Mouse (Mus musculus): ENCODE data around the gene Cstf1. TPM values are rescaled to one million over a fixed set of nuclear protein-coding genes. Genes with fewer than 3 reads are reported as not detected.

Gene Cstf1
- total RNA-seq, 4 experiments from 2014 or later: 24.8 to 36.1 (median 29.7) TPM

DNA sequence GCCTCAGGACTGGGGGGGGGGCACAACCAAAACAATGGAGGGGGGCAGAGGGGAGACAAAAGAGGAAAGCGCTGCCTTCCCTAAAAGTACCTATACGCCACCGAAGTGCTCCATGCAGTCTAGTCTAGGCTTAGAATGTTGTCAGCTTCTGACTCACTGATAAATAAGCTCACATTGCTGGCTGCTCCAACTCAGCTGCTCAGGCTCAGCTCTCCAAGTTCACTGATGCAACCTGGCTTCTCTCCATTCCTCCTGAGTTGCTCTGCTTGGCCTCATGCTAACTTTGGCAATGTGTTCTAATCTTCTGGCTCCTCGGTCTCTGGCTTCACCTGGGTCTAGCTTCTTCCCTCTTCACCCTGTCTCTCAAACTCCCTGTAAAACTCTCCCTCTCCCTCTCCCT, 6.1 kb downstream of the Cstf1 start:
- DNase-seq (ENCODE audit: low spot score in 2 of 2): no peak

DNA sequence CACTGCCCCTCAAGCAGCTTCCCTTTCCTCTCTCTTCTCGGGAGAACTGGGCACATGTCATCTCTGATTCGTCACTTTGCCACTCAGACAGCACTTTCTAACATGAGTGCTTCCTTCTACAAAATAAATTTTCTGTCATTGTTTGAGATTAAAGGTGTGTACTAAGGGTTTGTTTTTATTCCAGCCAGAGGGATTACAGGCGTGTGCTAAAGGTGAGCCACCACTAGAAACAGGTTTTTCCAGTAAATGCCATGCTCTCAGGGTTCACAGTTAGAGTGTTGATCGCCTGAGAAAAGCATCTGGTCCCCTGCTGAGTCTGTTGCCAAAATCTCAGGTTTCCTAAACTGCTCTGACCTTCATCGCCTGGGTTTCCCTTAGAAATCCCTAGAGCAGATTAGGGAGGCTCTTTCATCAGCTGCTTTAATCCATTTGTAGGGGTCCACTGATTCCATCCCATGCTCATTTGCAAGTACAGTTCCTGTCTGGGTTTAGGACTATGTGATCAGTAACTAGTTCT, 6.6 kb downstream of the Cstf1 start:
- no peak for DNase-seq (ENCODE audit: low spot score in 2 of 2)

DNA sequence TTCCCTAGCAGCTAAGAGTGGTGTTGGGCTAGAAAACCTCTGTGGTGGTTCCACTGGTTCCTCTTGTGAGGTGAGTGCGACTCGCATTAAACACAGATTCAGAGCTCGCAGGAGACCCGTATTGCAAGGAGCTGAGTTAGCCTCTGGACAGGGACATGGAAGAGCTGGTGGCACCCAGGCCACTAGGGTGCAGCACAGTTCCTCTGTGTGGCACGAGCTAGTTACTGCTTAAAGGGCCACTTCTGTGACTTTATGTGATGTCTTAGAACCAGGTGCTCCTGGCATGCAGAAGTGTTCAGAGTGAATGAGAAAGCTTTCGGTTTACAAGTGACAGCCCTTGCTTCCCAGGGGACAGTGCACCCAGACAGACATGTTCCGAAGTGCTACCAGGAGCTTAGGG, 7.9 kb downstream of the Cstf1 start:
- no peak for DNase-seq (ENCODE audit: low spot score in 2 of 2)

DNA sequence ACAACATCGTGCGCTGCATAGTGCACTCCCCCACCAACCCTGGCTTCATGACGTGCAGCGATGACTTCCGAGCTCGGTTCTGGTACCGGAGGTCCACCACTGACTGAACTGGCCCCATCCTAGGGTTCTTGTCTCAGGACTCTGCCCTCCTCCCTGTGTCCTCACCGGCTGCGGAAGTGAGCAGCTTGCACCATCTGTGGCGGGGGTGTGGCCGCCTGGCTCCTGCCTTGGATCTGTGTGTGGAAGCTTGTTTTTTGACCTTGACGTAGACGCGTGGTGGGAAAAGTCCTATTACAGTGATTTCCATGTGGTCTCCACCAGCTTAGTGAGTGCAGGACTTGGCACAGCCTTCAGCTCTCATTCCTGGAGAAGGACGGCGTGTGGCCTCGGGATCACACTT, 10.0 kb downstream of the Cstf1 start:
- DNase-seq (ENCODE audit: low spot score in 2 of 2): no peak

DNA sequence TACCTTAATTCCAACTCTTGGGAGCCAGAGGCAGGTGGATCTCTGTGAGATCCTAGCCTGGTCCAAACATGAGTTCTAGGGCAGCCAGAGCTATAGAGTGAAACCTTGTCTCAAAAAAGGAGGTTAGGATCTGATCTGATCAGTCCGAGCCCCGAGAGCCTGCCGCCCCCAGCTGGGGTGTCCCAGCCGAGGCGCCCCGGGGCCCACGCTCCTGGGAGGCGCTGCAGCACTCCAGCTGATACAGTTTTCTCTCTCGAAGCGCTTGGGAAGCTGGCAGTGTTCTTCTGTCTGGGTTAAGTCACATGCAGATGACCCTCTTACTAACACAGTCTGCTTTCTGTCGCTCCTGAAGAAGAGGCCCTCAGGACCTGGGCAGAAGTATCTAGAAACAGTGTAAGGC, 10.9 kb downstream of the Cstf1 start:
- DNase-seq (ENCODE audit: low spot score in 2 of 2): no peak

DNA sequence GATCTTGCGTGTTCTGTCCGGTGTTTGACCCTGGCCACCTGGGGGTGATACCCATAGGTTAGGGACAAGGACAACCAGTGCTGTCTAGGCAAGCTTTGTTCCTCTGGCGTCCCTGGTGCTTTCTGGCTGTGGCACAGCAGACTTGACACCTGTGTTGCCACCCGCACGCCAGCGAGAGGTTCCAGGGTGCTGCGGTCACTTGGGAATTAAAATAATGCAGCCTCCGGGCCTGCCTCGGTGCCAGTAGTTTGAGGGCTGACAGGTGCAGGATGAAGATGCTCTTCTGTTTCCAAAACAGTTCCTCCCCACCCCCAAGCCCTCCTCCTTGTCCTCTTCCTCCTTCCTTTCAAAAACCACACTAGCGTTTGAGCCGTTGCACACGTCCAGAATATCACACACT, 11.4 kb downstream of the Cstf1 start:
- no peak for DNase-seq (ENCODE audit: low spot score in 2 of 2)

DNA sequence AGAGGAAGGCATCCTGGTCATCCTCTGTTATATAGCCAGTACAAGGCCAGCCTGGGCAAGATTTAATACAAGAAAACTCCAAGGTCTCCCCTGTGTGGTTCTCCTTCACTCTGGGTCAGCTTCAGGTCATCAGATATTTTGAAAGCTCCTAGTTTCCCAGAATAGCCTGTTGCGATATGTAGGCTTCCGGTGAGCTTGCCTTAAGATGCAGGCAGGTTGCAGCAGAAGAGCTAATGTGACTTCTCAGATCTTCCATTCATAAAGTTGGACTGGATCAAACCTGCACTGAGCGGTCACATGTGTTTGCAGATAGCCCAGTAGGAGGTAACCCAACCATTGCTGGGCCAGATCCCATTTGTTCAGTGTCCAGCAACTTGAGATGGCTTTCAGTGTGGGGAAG, 14.2 kb downstream of the Cstf1 start:
- DNase-seq (ENCODE audit: low spot score in 2 of 2): no peak

DNA sequence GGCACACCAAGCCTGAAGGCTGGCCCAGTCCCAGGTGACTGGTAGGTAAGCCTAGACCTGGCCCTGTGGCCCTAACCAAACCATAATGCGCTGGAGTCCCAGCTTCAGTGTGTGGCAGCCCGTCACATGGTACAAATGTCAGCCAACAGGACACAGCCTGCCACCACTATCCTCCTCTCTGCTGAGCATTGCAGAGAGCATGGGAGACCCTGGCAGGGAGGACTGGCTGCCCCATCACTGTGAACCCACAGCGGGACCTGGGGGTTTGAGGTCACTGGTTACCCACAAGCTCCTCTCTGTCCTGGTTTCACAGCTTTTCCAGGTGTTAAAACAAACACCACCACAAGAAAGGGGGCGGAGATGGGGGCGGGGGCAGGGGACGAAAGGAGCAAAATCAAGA, 19.9 kb downstream of the Cstf1 start:
- DNase-seq (ENCODE audit: low spot score in 2 of 2): no peak

DNA sequence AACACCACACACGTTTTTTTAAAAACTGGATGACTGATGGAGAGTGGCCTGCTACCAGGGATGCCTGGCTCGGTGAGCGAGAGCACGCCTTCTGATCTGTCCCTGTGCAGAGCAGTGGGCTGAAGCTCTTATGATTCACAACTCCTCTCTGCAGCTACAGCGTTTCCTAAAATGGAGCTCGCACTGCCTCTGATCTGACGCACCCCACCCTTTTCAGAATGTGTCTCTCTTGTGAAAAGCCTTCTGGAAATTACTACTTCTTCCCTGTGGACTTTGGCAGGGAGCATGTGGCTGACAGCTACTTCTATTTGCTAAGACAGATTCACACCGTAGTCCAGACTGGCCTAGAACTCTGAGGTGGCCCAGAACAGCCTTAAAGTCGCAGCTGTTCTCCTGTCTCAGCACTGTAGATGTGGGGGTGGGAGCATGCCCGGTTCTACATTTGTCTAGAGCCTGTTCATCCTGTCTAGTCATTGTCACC, 21.6 kb downstream of the Cstf1 start:
- DNase-seq (ENCODE audit: low spot score in 2 of 2): peak; percentile 26 to 79

DNA sequence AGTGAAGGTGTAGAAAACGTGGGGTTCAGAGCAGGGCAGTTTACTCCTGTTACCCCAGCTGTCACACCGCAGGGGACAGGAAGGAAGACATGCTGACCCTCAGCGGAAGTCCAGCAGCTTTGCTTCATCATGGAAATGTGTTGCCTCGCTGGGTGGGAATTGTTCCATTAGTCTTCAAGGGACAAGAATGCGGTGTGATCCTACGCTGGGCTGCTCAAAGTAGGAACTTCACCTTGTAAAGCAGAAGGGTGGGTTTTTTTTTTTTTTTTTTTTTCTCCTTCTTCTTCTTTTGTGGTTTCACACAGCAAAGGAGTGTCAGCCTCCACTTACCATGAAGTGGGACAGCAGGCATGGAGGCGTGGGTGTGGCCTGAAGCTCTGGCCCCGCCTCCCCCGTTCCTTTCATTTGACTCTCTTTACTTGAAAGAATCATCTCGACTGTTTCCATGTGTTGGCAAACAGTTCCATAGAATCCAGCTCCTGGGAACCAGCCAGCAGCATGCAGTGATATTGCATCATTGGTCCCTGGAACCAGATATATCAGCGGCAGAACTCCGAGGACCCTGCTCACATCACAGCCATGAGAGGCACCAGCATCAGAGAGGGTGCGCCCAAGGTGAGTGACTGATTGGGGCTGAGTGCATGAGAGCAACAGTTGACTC, 23.0 kb downstream of the Cstf1 start, which contains the start of gene Cass4:
Cass4 (plus strand) TSS at position 404 of the 661 bp plus-strand sequence.
- no peak for DNase-seq (ENCODE audit: low spot score in 2 of 2)

DNA sequence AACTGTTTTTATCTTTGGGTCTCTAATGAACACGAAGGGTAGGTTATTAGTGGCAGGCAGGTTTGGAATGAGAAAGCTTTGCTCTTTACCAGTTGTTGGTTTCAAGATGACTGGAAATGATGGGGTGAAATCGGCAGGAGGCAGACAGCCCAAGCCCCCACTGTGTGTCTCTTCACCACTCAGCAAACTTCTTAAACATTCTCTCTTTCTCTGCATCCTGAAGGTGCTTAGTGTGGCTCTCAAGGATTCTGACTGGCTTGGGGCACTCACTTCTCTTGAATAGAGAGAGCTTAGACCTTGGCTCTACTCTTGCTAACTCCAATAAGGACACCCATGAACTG, 23.5 kb downstream of the Cstf1 start:
- DNase-seq (ENCODE audit: low spot score in 2 of 2): no peak

DNA sequence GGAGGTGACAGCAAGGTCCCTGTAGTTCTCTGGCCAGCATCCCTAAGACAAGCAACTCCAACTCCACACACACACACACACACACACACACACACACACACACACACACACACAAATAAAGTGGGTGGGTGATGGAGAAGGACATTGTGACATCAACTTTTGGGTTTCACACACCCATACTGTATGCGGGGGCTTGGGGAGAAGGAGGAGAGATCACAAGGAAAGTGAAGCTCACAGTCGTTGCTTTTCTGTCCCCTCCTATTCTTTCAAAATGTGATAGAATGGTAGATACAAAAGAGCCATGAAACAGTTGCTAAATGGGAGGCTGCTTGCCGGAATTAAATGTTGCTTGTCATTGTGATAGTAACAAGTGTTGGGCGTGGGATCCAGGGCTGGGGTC, 24.2 kb downstream of the Cstf1 start:
- DNase-seq (ENCODE audit: low spot score in 2 of 2): no peak

DNA sequence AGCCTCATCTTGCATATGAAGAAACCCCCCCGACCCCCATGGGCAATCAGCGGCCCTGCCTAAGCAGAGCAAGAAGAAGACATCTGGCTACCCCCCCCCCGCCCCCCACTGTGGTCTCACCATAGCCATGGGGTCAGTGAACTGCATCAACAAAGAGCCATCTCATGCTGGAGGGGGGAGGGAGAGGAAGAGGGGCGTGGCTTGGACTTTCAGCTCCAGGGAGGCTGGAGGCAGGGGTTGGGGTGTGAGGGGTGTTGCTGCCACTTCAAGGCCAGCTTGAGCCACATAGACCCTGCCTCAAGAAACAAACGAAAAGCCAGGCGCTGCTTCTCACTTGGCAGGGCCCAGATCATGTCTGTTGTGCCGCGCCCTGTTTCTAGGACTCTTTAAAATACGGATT, 25.5 kb downstream of the Cstf1 start:
- no peak for DNase-seq (ENCODE audit: low spot score in 2 of 2)

DNA sequence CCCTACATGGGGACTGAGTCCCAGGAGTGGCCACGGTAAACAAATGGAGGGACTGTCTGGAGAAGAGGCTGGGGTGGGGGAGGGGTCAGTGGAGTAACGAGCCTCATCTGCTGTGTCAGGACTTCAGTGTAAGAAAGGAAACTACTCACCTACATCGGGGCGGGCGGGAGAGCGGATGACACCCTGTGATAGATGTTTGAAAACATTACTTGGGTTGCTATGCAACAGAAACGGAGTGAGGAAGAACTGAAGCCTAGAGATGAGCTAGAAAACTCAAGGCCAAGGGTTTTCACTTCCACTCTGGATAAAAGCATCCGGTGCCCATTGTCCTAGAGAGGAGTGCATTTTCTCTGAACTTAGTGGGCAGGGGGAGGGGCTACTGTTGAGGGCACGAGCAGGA, 29.4 kb downstream of the Cstf1 start:
- no peak for DNase-seq (ENCODE audit: low spot score in 2 of 2)

DNA sequence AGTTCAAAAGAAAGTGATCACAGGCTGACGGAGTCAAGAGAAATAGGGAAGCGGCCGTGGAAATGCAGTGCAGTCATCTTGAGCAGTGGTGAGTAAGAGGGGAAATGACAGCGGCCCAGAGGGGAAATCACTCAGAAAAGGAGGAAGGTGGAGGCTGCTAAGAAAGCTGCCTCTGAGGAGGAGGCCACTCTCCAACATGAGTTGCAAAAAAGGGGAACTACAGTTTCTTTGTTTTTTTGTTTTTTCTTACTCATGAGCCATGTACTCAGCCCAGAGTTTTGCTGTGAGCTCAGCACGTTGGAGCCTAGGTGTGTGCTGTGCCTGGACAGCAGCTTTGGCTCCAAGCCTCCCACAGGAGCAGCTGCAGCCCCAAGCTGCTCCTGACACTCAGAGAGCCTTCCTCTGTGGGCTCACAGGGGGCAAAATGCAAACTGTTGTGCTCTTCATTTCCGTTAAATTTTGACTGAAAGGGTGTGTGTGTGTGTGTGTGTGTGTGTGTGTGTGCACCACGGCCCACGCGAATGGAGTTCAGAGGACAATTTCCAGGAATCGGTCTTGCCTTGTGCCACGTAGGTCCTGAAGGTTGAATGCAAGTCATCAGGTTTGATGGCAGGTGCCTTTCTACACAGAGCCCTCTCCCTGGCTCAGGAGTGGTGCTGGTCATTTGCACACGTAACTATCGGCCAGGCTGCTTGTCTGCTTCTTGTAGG, 30.8 kb downstream of the Cstf1 start:
- DNase-seq (ENCODE audit: low spot score in 2 of 2): no peak

DNA sequence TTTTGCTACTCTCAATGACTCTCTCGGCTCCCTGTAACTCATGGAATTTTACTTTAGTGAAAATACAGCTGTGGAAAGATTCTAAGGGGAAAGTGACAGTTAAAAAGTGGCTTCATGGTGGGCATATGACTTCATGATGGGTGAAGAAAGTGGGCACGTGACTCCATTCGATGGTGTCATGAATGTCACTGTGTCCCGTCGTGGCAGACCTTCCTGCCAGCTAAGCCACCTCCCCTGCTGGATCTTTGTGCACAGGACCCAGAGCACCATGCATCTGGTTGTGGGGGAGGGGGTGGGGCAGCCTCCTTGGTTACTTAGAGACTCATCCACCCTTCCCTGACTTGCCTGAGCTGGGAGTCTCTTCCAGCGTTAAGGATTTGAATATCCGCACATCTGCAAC, 33.8 kb downstream of the Cstf1 start:
- no peak for DNase-seq (ENCODE audit: low spot score in 2 of 2)

DNA sequence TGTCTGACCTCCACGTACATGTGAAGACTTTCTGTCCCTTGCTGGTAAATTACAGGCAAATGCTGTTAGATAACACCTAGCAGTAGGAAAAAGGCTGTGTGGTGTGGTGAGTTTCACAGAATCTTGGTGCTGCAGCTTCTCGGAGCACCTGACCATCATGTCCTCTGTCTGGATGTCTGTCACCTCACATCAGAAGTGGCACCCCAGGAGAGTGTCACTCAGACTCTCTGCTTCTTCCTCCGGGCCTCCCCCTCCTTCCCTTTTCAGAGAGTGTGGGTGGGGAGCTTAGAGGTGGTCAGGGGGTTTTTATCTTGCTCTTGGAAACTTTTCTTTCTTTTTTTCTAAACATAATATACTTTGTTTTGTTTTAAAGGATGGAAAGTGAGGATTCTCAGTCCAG, 34.5 kb downstream of the Cstf1 start:
- no peak for DNase-seq (ENCODE audit: low spot score in 2 of 2)

DNA sequence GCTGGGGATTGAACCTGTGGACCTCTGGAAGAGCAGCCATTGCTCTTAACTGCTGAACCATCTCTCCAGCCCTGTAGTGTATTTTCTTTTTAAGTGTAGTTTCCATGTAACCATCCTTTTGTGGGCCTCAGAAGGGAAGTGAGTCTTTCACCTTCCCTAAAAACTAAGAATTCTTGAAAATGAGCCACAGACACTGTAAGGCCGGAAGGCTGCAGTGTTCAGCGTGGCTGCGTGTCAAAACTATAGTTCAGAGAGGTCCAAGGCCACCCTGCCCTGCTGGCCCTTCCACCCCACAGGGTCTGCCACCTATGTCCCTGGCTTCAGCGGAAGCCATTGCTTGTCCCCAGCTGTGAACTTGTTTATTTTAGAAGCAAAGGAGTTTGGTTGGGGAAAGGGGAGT, 35.7 kb downstream of the Cstf1 start:
- DNase-seq (ENCODE audit: low spot score in 2 of 2): no peak

DNA sequence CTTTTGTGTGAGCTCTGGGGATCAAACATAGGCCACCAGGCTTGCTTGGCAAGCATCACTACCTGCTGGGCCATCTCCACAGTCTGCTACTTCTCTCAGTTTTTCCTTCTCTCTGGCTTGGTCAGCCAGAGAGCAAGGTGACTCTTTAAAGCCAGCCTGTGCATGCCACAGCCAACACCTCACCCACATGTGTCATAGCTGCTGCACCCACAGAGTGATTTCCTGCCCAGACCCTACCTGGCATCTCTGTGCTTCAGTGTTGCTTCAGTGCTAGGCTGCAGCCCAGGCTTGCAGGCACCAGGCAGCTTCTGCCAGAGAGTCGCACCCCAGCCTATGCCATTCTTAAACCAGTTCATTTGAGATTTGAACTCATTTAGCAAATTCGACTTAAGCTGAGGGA, 37.0 kb downstream of the Cstf1 start:
- no peak for DNase-seq (ENCODE audit: low spot score in 2 of 2)

DNA sequence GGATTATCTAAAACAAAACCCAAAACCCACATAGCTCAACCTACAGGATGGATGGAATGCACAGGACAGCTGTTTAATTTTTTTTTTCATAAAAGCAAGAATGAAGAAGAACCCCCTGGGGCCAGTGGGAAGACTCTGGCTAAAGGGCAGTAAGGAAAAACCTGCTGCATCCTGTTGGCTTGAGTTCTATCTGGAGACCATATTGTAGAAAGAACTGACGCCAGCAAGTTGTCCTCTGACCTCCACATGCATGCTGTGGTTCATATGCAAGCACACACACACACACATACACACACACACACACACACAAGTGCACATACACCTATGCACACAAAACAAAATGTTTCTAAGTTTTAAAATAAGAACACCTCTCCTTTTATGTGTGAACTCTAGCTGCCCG, 40.2 kb downstream of the Cstf1 start:
- DNase-seq (ENCODE audit: low spot score in 2 of 2): no peak

DNA sequence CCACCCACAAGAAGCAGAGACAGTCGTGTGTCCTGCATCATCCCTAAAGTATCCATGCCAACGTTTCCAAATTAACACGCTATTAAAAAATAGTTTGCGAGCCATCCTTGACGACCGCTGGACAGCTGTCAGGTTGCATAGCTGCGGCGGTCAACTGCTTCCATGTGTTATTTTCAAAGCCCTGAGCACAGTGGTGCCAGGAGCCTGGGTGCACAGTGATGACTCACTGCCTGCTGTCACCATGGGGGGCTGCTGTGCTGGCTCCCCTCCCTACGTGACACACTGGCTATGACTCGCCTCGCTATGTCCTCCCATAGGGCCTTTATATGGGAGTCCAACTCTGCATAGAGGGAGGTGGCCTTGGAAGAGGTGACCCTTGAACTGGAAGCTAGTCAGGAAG, 40.6 kb downstream of the Cstf1 start:
- peak in 1 of 2 experiments; percentile 32 for DNase-seq (ENCODE audit: low spot score in 2 of 2)

DNA sequence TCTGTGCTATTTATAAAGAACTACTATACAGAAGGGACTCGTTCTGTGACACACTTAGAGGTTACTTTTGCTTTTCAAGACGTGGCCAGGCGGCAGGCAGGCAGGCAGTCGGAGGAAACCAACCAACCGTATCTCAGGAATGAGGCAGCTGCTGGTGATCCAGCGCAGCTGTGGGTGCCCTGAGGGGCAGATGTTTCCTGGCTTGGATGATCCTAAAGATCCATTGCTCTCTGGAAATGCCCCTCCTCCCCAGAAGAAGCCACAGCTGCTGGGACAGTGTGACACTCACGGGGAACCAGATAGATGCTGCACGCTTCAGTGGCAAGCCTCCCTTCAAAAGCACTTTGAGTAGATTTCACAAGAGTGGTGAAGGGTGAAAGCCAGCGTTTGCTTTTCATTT, 42.0 kb downstream of the Cstf1 start:
- no peak for DNase-seq (ENCODE audit: low spot score in 2 of 2)

DNA sequence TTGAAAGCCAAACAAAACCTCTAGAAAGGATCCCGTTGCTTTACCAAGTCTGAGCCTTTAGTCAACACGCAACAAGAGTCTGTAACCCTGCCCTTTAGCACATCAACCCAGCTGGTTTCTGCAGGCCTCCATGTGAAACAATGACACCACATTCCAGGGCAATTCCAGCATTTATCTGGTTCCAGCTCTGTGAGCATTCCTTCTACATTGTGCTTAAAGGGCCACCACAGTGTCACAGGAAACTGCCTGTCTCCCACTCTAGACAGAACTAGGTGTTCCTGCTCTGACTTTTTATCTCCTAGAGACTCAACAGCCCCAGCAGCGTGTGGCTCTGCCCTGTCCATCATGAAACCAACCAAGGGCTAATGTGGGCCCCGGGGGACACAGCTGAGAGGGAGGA, 42.8 kb downstream of the Cstf1 start:
- DNase-seq (ENCODE audit: low spot score in 2 of 2): no peak
